Mouse (Mus musculus) fibroblast of lung, adult 2 months (primary cell): ENCODE results near the gene Olfm2.
A peak's percentile ranks its signal among the peaks of the same experiment; 100 is the strongest.
"Not testable (repeated sequence)": the region's sequence is repeated elsewhere in the genome, so short reads cannot be mapped to it uniquely, and the experiment has no call there.

ENCODE experiments used
- DNase-seq: peaks from one replicate; pipeline ENCODE4 v3.0.0-alpha.2; 2011; ENCODE audit warnings: low read depth

The Olfm2 gene

GRCm38 (mm10) chr9:20652260-20652658 lies 93.9 kb downstream of the Olfm2 start:
- no peak for DNase-seq

GRCm38 (mm10) chr9:20651602-20652259 lies 94.4 kb downstream of the Olfm2 start, which contains the start of gene Pin1:
Gene Pin1, plus strand, starts transcription at chr9:20652095.
- DNase-seq, result peak; percentile 99

GRCm38 (mm10) chr9:20645121-20645520 lies 101.0 kb downstream of the Olfm2 start:
- DNase-seq, result no peak

- DNase-seq, result peak; percentile 51
Observed at GRCm38 (mm10) chr9:20644360-20645081, 101.6 kb downstream of the Olfm2 start, which contains the start of gene Fbxl12. Gene Fbxl12, minus strand, starts transcription at chr9:20644767.

- no peak for DNase-seq
Observed at GRCm38 (mm10) chr9:20643781-20644180, 102.4 kb downstream of the Olfm2 start.

GRCm38 (mm10) chr9:20642896-20643466 lies 103.2 kb downstream of the Olfm2 start:
- DNase-seq, result peak; percentile 63

GRCm38 (mm10) chr9:20642101-20642895 lies 103.9 kb downstream of the Olfm2 start, which contains the start of gene Ubl5:
Gene Ubl5, plus strand, starts transcription at chr9:20642878.
- peak; percentile 82 for DNase-seq

- no peak for DNase-seq
Observed at GRCm38 (mm10) chr9:20641501-20641900, 104.6 kb downstream of the Olfm2 start.

- DNase-seq, result no peak
Observed at GRCm38 (mm10) chr9:20639486-20639885, 106.7 kb downstream of the Olfm2 start.

- no peak for DNase-seq
Observed at GRCm38 (mm10) chr9:20638552-20638951, 107.6 kb downstream of the Olfm2 start.

GRCm38 (mm10) chr9:20636790-20637189 lies 109.4 kb downstream of the Olfm2 start:
- DNase-seq, result no peak

GRCm38 (mm10) chr9:20636256-20636655 lies 109.9 kb downstream of the Olfm2 start:
- no peak for DNase-seq

GRCm38 (mm10) chr9:20635676-20636075 lies 110.5 kb downstream of the Olfm2 start:
- not testable (repeated sequence) for DNase-seq

GRCm38 (mm10) chr9:20631332-20631731 lies 114.8 kb downstream of the Olfm2 start:
- DNase-seq, result no peak
